Mouse (Mus musculus): Measurements from ENCODE around the gene Kank4. TPM values are rescaled to one million over a fixed set of nuclear protein-coding genes. Genes with fewer than 3 reads are reported as not detected.

Kank4 gene
- total and polyA plus RNA-seq, 3 experiments = not detected

GRCm38 (mm10) chr4:98805291-98806048, 11.9 kb downstream of the Kank4 start:
- Histone ChIP-seq H3K36me3 (ENCODE audit: control insufficient read depth in 1 of 2, insufficient read depth in 2 of 2, low read length in 2 of 2) (no peaks in the 10 kb centered on the region), H3K79me2 (ENCODE audit: control insufficient read depth, insufficient read depth, low read length, poor library complexity) (no peaks in the 10 kb centered on the region), H3K27me3 (ENCODE audit: control insufficient read depth in 1 of 2, insufficient read depth in 2 of 2, low read length in 2 of 2) (no peaks in the 10 kb centered on the region), H3K4me1 (ENCODE audit: control insufficient read depth in 1 of 2, insufficient read depth in 2 of 2, low read length in 2 of 2) (no peaks in the 10 kb centered on the region), H3K4me3 (ENCODE audit: control insufficient read depth in 1 of 2, insufficient read depth in 1 of 2, low read depth in 2 of 2, low read length in 2 of 2) (no peak overlapping the region), H3K27ac (ENCODE audit: control insufficient read depth, low read depth, low read length) (no peak overlapping the region), H3K9ac (ENCODE audit: control insufficient read depth, low read depth, low read length, poor library complexity, severe bottlenecking) (no peak overlapping the region), H3K9me3 (replicated peaks; ENCODE audit: insufficient read depth, low read length) (no peaks in the 10 kb centered on the region)
- DNase-seq (ENCODE audit: low read depth, low spot score) = no peak
- TF ChIP-seq ZNF384 (IDR thresholded peaks at IDR 0.05; ENCODE audit: low read depth, low read length) = no peak
- TF ChIP-seq SIN3A (IDR thresholded peaks at IDR 0.05; ENCODE audit: low read length) = no peak
- no peak for TF ChIP-seq ZC3H11A (IDR thresholded peaks at IDR 0.05; ENCODE audit: low read depth, low read length)
- no peak for TF ChIP-seq TCF12 (IDR thresholded peaks at IDR 0.05; ENCODE audit: low read depth, low read length)
- TF ChIP-seq POLR2AphosphoS2 (IDR thresholded peaks at IDR 0.05; ENCODE audit: low read length) = no peak
- TF ChIP-seq SMC3 (IDR thresholded peaks at IDR 0.05; ENCODE audit: low read depth, low read length) = no peak
- no peak for TF ChIP-seq HCFC1 (IDR thresholded peaks at IDR 0.05; ENCODE audit: low read depth, low read length)
- TF ChIP-seq POLR2AphosphoS5 (IDR thresholded peaks at IDR 0.05; ENCODE audit: borderline replicate concordance, low read depth, low read length) = no peak
- TF ChIP-seq MAFK (IDR thresholded peaks at IDR 0.05; ENCODE audit: borderline replicate concordance, low read depth, low read length) = no peak
- TF ChIP-seq USF2 (IDR thresholded peaks at IDR 0.05; ENCODE audit: borderline replicate concordance in 1 of 2, insufficient read depth in 1 of 2, low read depth in 1 of 2, low read length in 2 of 2) = no peak
- TF ChIP-seq KAT2A (conservative IDR thresholded peaks at IDR 0.05; ENCODE audit: low read depth, low read length) = no peak
- TF ChIP-seq ZKSCAN1 (IDR thresholded peaks at IDR 0.05; ENCODE audit: low read depth, low read length) = no peak
- no peak for TF ChIP-seq USF1 (IDR thresholded peaks at IDR 0.05; ENCODE audit: low read depth, low read length)
- TF ChIP-seq MAZ (IDR thresholded peaks at IDR 0.05; ENCODE audit: low read depth, low read length) = no peak
- TF ChIP-seq TAL1 (IDR thresholded peaks at IDR 0.05; ENCODE audit: low read length) = no peak

GRCm38 (mm10) chr4:98804476-98805134, 12.7 kb downstream of the Kank4 start:
- Histone ChIP-seq H3K9me3 (replicated peaks; ENCODE audit: insufficient read depth, low read length) (no peaks in the 10 kb centered on the region), H3K4me1 (ENCODE audit: control insufficient read depth in 1 of 2, insufficient read depth in 2 of 2, low read length in 2 of 2) (no peaks in the 10 kb centered on the region), H3K79me2 (ENCODE audit: control insufficient read depth, insufficient read depth, low read length, poor library complexity) (no peaks in the 10 kb centered on the region), H3K9ac (ENCODE audit: control insufficient read depth, low read depth, low read length, poor library complexity, severe bottlenecking) (no peak overlapping the region), H3K27me3 (ENCODE audit: control insufficient read depth in 1 of 2, insufficient read depth in 2 of 2, low read length in 2 of 2) (no peaks in the 10 kb centered on the region), H3K27ac (ENCODE audit: control insufficient read depth, low read depth, low read length) (no peak overlapping the region), H3K36me3 (ENCODE audit: control insufficient read depth in 1 of 2, insufficient read depth in 2 of 2, low read length in 2 of 2) (no peaks in the 10 kb centered on the region), H3K4me3 (ENCODE audit: control insufficient read depth in 1 of 2, insufficient read depth in 1 of 2, low read depth in 2 of 2, low read length in 2 of 2) (no peak overlapping the region)
- no peak for DNase-seq (ENCODE audit: low read depth, low spot score)
- TF ChIP-seq USF1 (IDR thresholded peaks at IDR 0.05; ENCODE audit: low read depth, low read length) (no peak), POLR2AphosphoS5 (IDR thresholded peaks at IDR 0.05; ENCODE audit: borderline replicate concordance, low read depth, low read length) (no peak), RAD21 (IDR thresholded peaks at IDR 0.05; ENCODE audit: low read depth, low read length) (no peak), NELFE (IDR thresholded peaks at IDR 0.05; ENCODE audit: low read depth, low read length) (no peak), ZKSCAN1 (IDR thresholded peaks at IDR 0.05; ENCODE audit: low read depth, low read length) (no peak), JUND (IDR thresholded peaks at IDR 0.05; ENCODE audit: low read depth, low read length) (no peak), HCFC1 (IDR thresholded peaks at IDR 0.05; ENCODE audit: low read depth, low read length) (no peak), TCF12 (IDR thresholded peaks at IDR 0.05; ENCODE audit: low read depth, low read length) (no peak), NRF1 (IDR thresholded peaks at IDR 0.05; ENCODE audit: insufficient read depth, low read depth, low read length, poor library complexity, severe bottlenecking) (no peak), ZNF384 (IDR thresholded peaks at IDR 0.05; ENCODE audit: low read depth, low read length) (no peak), GATA1 (IDR thresholded peaks at IDR 0.05; ENCODE audit: low read depth, low read length) (no peak), MEF2A (IDR thresholded peaks at IDR 0.05; ENCODE audit: extremely low read depth, insufficient replicate concordance, low read depth, low read length, poor library complexity, severe bottlenecking) (no peak)
